Mouse (Mus musculus): ENCODE measurements at regions not wholly inside any gene's neighbourhood (a gene's known extent, or its start where the extent isn't known, plus 50 kb on each side); places are given as distances from the start of the nearest gene placed in this dataset.

- no peak for ATAC-seq (ENCODE audit: insufficient read depth, low FRiP score)
- Histone ChIP-seq H3K4me3 (replicated peaks; ENCODE audit: low read length) (no peak overlapping the region), H3K27ac (ENCODE audit: low read length) (no peak overlapping the region), H3K9me3 (replicated peaks; ENCODE audit: control insufficient read depth, low read length) (no peaks in the 10 kb centered on the region), H3K4me1 (ENCODE audit: control insufficient read depth, insufficient read depth, low read length) (0 out of 2 replicates have a peak, but pooled peaks cover 3% of the 10 kb centered on the region), H3K4me2 (ENCODE audit: low read depth, low read length) (no peak overlapping the region), H3K27me3 (ENCODE audit: control insufficient read depth, insufficient read depth, low read length) (no peaks in the 10 kb centered on the region), H3K9ac (ENCODE audit: low read length) (no peak overlapping the region), H3K36me3 (ENCODE audit: control insufficient read depth, insufficient read depth, low read length) (no peaks in the 10 kb centered on the region)
- 66% methylated on average over 2 of the region's 2 CpGs for WGBS
These were observed 98.1 kb upstream of the Eef2kmt start for GRCm38 (mm10) chr16:5353881-5354280.

GRCm38 (mm10) chr16:5351890-5352571, 96.2 kb upstream of the Eef2kmt start:
- Histone ChIP-seq H3K27ac (ENCODE audit: low read length) (no peak overlapping the region), H3K36me3 (ENCODE audit: control insufficient read depth, insufficient read depth, low read length) (no peaks in the 10 kb centered on the region), H3K4me2 (ENCODE audit: low read depth, low read length) (peak overlapping the region; percentile 38), H3K4me1 (ENCODE audit: control insufficient read depth, insufficient read depth, low read length) (0 out of 2 replicates have a peak, but pooled peaks cover 3% of the 10 kb centered on the region), H3K9ac (ENCODE audit: low read length) (no peak overlapping the region), H3K4me3 (replicated peaks; ENCODE audit: low read length) (0 out of 2 replicates have a peak overlapping the region, but pooled peaks have one; percentile 13), H3K9me3 (replicated peaks; ENCODE audit: control insufficient read depth, low read length) (no peaks in the 10 kb centered on the region), H3K27me3 (ENCODE audit: control insufficient read depth, insufficient read depth, low read length) (no peaks in the 10 kb centered on the region)
- ATAC-seq (ENCODE audit: insufficient read depth, low FRiP score), result peak; percentile 88
- WGBS, result 2% methylated on average over 18 of the region's 18 CpGs

- Histone ChIP-seq H3K9me3 (replicated peaks; ENCODE audit: control insufficient read depth, low read length) (no peaks in the 10 kb centered on the region), H3K4me2 (ENCODE audit: low read depth, low read length) (no peak overlapping the region), H3K9ac (ENCODE audit: low read length) (no peak overlapping the region), H3K4me3 (replicated peaks; ENCODE audit: low read length) (no peak overlapping the region), H3K27ac (ENCODE audit: low read length) (no peak overlapping the region), H3K27me3 (ENCODE audit: control insufficient read depth, insufficient read depth, low read length) (no peaks in the 10 kb centered on the region), H3K4me1 (ENCODE audit: control insufficient read depth, insufficient read depth, low read length) (0 out of 2 replicates have a peak, but pooled peaks cover 3% of the 10 kb centered on the region), H3K36me3 (ENCODE audit: control insufficient read depth, insufficient read depth, low read length) (no peaks in the 10 kb centered on the region)
- 97% methylated on average over 5 of the region's 5 CpGs for WGBS
- no peak for ATAC-seq (ENCODE audit: insufficient read depth, low FRiP score)
These were observed 91.4 kb upstream of the Eef2kmt start for GRCm38 (mm10) chr16:5347151-5347550.

- Histone ChIP-seq H3K9ac (ENCODE audit: low read length) (no peak overlapping the region), H3K4me3 (replicated peaks; ENCODE audit: low read length) (no peak overlapping the region), H3K36me3 (ENCODE audit: control insufficient read depth, insufficient read depth, low read length) (no peaks in the 10 kb centered on the region), H3K9me3 (replicated peaks; ENCODE audit: control insufficient read depth, low read length) (no peaks in the 10 kb centered on the region), H3K4me1 (ENCODE audit: control insufficient read depth, insufficient read depth, low read length) (no peaks in the 10 kb centered on the region), H3K27ac (ENCODE audit: low read length) (no peak overlapping the region), H3K4me2 (ENCODE audit: low read depth, low read length) (no peak overlapping the region), H3K27me3 (ENCODE audit: control insufficient read depth, insufficient read depth, low read length) (no peaks in the 10 kb centered on the region)
- ATAC-seq (ENCODE audit: insufficient read depth, low FRiP score), result no peak
- 78% methylated on average over 6 of the region's 6 CpGs for WGBS
These were observed 86.5 kb upstream of the Eef2kmt start for GRCm38 (mm10) chr16:5342326-5342725.

GRCm38 (mm10) chr16:5316271-5316670, 60.5 kb upstream of the Eef2kmt start:
- Histone ChIP-seq H3K9ac (ENCODE audit: low read length) (no peak overlapping the region), H3K9me3 (replicated peaks; ENCODE audit: control insufficient read depth, low read length) (no peaks in the 10 kb centered on the region), H3K4me1 (ENCODE audit: control insufficient read depth, insufficient read depth, low read length) (no peaks in the 10 kb centered on the region), H3K27ac (ENCODE audit: low read length) (no peak overlapping the region), H3K4me2 (ENCODE audit: low read depth, low read length) (no peak overlapping the region), H3K36me3 (ENCODE audit: control insufficient read depth, insufficient read depth, low read length) (no peaks in the 10 kb centered on the region), H3K27me3 (ENCODE audit: control insufficient read depth, insufficient read depth, low read length) (no peaks in the 10 kb centered on the region), H3K4me3 (replicated peaks; ENCODE audit: low read length) (no peak overlapping the region)
- ATAC-seq (ENCODE audit: insufficient read depth, low FRiP score), result no peak
- 77% methylated on average over 1 of the region's 1 CpGs for whole genome bisulfite sequencing

GRCm38 (mm10) chr16:5313261-5313660, 57.5 kb upstream of the Eef2kmt start:
- no peak for ATAC-seq (ENCODE audit: insufficient read depth, low FRiP score)
- Histone ChIP-seq H3K9ac (ENCODE audit: low read length) (no peak overlapping the region), H3K4me1 (ENCODE audit: control insufficient read depth, insufficient read depth, low read length) (no peaks in the 10 kb centered on the region), H3K4me2 (ENCODE audit: low read depth, low read length) (no peak overlapping the region), H3K27ac (ENCODE audit: low read length) (no peak overlapping the region), H3K27me3 (ENCODE audit: control insufficient read depth, insufficient read depth, low read length) (no peaks in the 10 kb centered on the region), H3K4me3 (replicated peaks; ENCODE audit: low read length) (no peak overlapping the region), H3K36me3 (ENCODE audit: control insufficient read depth, insufficient read depth, low read length) (no peaks in the 10 kb centered on the region), H3K9me3 (replicated peaks; ENCODE audit: control insufficient read depth, low read length) (no peaks in the 10 kb centered on the region)
- WGBS, result 77% methylated on average over 6 of the region's 6 CpGs

GRCm38 (mm10) chr16:5311456-5311855, 55.7 kb upstream of the Eef2kmt start:
- H3K9me3 ChIP-seq (replicated peaks; ENCODE audit: control insufficient read depth, low read length), result no peaks in the 10 kb centered on the region
- H3K36me3 ChIP-seq (ENCODE audit: control insufficient read depth, insufficient read depth, low read length), result no peaks in the 10 kb centered on the region
- H3K9ac ChIP-seq (ENCODE audit: low read length), result no peak overlapping the region
- no peak overlapping the region for H3K4me3 ChIP-seq (replicated peaks; ENCODE audit: low read length)
- 85% methylated on average over 9 of the region's 9 CpGs for WGBS
- no peak overlapping the region for H3K4me2 ChIP-seq (ENCODE audit: low read depth, low read length)
- peaks cover 6% of the 10 kb centered on the region for H3K27me3 ChIP-seq (ENCODE audit: control insufficient read depth, insufficient read depth, low read length)
- no peaks in the 10 kb centered on the region for H3K4me1 ChIP-seq (ENCODE audit: control insufficient read depth, insufficient read depth, low read length)
- no peak for ATAC-seq (ENCODE audit: insufficient read depth, low FRiP score)
- no peak overlapping the region for H3K27ac ChIP-seq (ENCODE audit: low read length)

GRCm38 (mm10) chr16:5310736-5311135, 55.0 kb upstream of the Eef2kmt start:
- peaks cover 6% of the 10 kb centered on the region for H3K27me3 ChIP-seq (ENCODE audit: control insufficient read depth, insufficient read depth, low read length)
- H3K4me3 ChIP-seq (replicated peaks; ENCODE audit: low read length), result no peak overlapping the region
- no peak overlapping the region for H3K27ac ChIP-seq (ENCODE audit: low read length)
- H3K4me1 ChIP-seq (ENCODE audit: control insufficient read depth, insufficient read depth, low read length), result no peaks in the 10 kb centered on the region
- H3K4me2 ChIP-seq (ENCODE audit: low read depth, low read length), result no peak overlapping the region
- 84% methylated on average over 10 of the region's 10 CpGs for WGBS
- H3K36me3 ChIP-seq (ENCODE audit: control insufficient read depth, insufficient read depth, low read length), result no peaks in the 10 kb centered on the region
- H3K9ac ChIP-seq (ENCODE audit: low read length), result no peak overlapping the region
- no peak for ATAC-seq (ENCODE audit: insufficient read depth, low FRiP score)
- no peaks in the 10 kb centered on the region for H3K9me3 ChIP-seq (replicated peaks; ENCODE audit: control insufficient read depth, low read length)

GRCm38 (mm10) chr16:5307761-5308160, 52.0 kb upstream of the Eef2kmt start:
- Histone ChIP-seq H3K36me3 (ENCODE audit: control insufficient read depth, insufficient read depth, low read length) (no peaks in the 10 kb centered on the region), H3K4me1 (ENCODE audit: control insufficient read depth, insufficient read depth, low read length) (no peaks in the 10 kb centered on the region), H3K9ac (ENCODE audit: low read length) (no peak overlapping the region), H3K27me3 (ENCODE audit: control insufficient read depth, insufficient read depth, low read length) (peaks cover 6% of the 10 kb centered on the region), H3K4me3 (replicated peaks; ENCODE audit: low read length) (no peak overlapping the region), H3K9me3 (replicated peaks; ENCODE audit: control insufficient read depth, low read length) (no peaks in the 10 kb centered on the region), H3K4me2 (ENCODE audit: low read depth, low read length) (no peak overlapping the region), H3K27ac (ENCODE audit: low read length) (no peak overlapping the region)
- WGBS, result 65% methylated on average over 7 of the region's 7 CpGs
- no peak for ATAC-seq (ENCODE audit: insufficient read depth, low FRiP score)
